Mouse (Mus musculus) CH12.LX (cell line): ENCODE measurements around the gene Dagla. TPM values are rescaled to one million over a fixed set of nuclear protein-coding genes. Genes with fewer than 3 reads are reported as not detected.
A peak's percentile ranks its signal among the peaks of the same experiment; 100 is the strongest.

Experiments used
- DNase-seq: peaks from one replicate; pipeline ENCODE4 v3.0.0-alpha.2; 2013; ENCODE audit errors: extremely low read depth
- H3K27ac ChIP-seq: 2 replicates; pipeline ENCODE4 v1.5.1; 2012; ENCODE audit warnings: low read depth, mild to moderate bottlenecking, control low read depth, moderate library complexity; ENCODE audit not compliant: insufficient read depth
- H3K27me3 ChIP-seq: replicated peaks from 2 replicates; pipeline ENCODE3; 2012; ENCODE audit warnings: inconsistent platforms
- H3K36me3 ChIP-seq, 2 experiments: replicated peaks in 1 of 2; 2 replicates each; pipeline versions ENCODE3 to v1.6.1; 2012; ENCODE audit warnings: inconsistent platforms in 1 of 2, low read length in 1 of 2, mild to moderate bottlenecking in 1 of 2, mixed read lengths in 1 of 2, moderate library complexity in 1 of 2; ENCODE audit not compliant: control insufficient read depth in 1 of 2, insufficient read depth in 1 of 2
- H3K4me1 ChIP-seq, 2 experiments: 2 replicates each; pipeline ENCODE4 v1.6.1; 2012; ENCODE audit warnings: inconsistent platforms in 1 of 2, moderate library complexity in 1 of 2; ENCODE audit not compliant: insufficient read depth in 2 of 2, control insufficient read depth in 1 of 2
- H3K4me2 ChIP-seq: 2 replicates; pipeline ENCODE4 v1.6.1; 2012; ENCODE audit warnings: low read depth, mild to moderate bottlenecking, control low read depth; ENCODE audit not compliant: poor library complexity, insufficient read depth, severe bottlenecking
- H3K4me3 ChIP-seq, 3 experiments: fragments of 150-350 bp in 1 of 3; sonication (generic) in 1 of 3; replicated peaks in 1 of 3; 2 replicates each; pipeline versions ENCODE3 to v1.5.1; 2011 to 2012; ENCODE audit warnings: low read depth in 2 of 3, low read length in 2 of 3, mild to moderate bottlenecking in 2 of 3, moderate library complexity in 2 of 3, control low read depth in 1 of 3, improper control_type of control experiment in 1 of 3, inconsistent platforms in 1 of 3, mixed read lengths in 1 of 3; ENCODE audit not compliant: poor library complexity in 1 of 3
- H3K79me2 ChIP-seq: replicated peaks from 2 replicates; pipeline ENCODE4 v1.6.1; 2012; ENCODE audit warnings: mild to moderate bottlenecking, moderate library complexity; ENCODE audit not compliant: control insufficient read depth, poor library complexity, insufficient read depth, severe bottlenecking; ENCODE audit errors: extremely low read depth
- H3K9ac ChIP-seq: 2 replicates; pipeline ENCODE4 v1.6.1; 2012; ENCODE audit warnings: low read depth, mild to moderate bottlenecking, control low read depth, moderate library complexity; ENCODE audit not compliant: insufficient read depth
- H3K9me3 ChIP-seq: replicated peaks from 2 replicates; pipeline ENCODE3; 2012; ENCODE audit warnings: low read length, inconsistent platforms, mixed read lengths
- BHLHE40 ChIP-seq: IDR thresholded peaks from 2 replicates; pipeline ENCODE4 v1.6.1; 2011; ENCODE audit warnings: mild to moderate bottlenecking, low read depth, low read length, improper control_type of control experiment
- CHD1 ChIP-seq: IDR thresholded peaks from 2 replicates; pipeline ENCODE4 v1.6.1; 2012; ENCODE audit warnings: low read depth, low read length, improper control_type of control experiment, inconsistent platforms
- CHD2 ChIP-seq: IDR thresholded peaks from 2 replicates; pipeline ENCODE4 v1.6.1; 2011; ENCODE audit warnings: low read length, improper control_type of control experiment
- CTCF ChIP-seq, 2 experiments: IDR thresholded peaks in 1 of 2; conservative IDR thresholded peaks in 1 of 2; 2 replicates each; pipeline ENCODE4 v1.5.1; 2011 to 2012; ENCODE audit warnings: low read depth in 2 of 2, low read length in 2 of 2, improper control_type of control experiment in 1 of 2, inconsistent platforms in 1 of 2, mild to moderate bottlenecking in 1 of 2, moderate library complexity in 1 of 2
- E2F4 ChIP-seq: IDR thresholded peaks from 2 replicates; pipeline ENCODE4 v1.6.1; 2011; ENCODE audit warnings: low read depth, low read length, improper control_type of control experiment; ENCODE audit not compliant: insufficient replicate concordance
- EP300 ChIP-seq: IDR thresholded peaks from 2 replicates; pipeline ENCODE4 v1.6.1; 2011; ENCODE audit warnings: low read length, improper control_type of control experiment
- ETS1 ChIP-seq: conservative IDR thresholded peaks from 2 replicates; pipeline ENCODE4 v1.6.1; 2012; ENCODE audit warnings: low read depth, mild to moderate bottlenecking, inconsistent platforms, low read length, improper control_type of control experiment, moderate library complexity
- HCFC1 ChIP-seq: IDR thresholded peaks from 2 replicates; pipeline ENCODE4 v1.6.1; 2012; ENCODE audit warnings: low read depth, mild to moderate bottlenecking, inconsistent platforms, low read length, improper control_type of control experiment
- IRF4 ChIP-seq: IDR thresholded peaks from 2 replicates; pipeline ENCODE4 v1.6.1; 2014; ENCODE audit warnings: low read depth, mild to moderate bottlenecking, inconsistent platforms, low read length, improper control_type of control experiment
- JUN ChIP-seq: IDR thresholded peaks from 2 replicates; pipeline ENCODE4 v1.6.1; 2011; ENCODE audit warnings: low read depth, mild to moderate bottlenecking, low read length, improper control_type of control experiment, moderate library complexity; ENCODE audit not compliant: insufficient read depth
- JUND ChIP-seq: conservative IDR thresholded peaks from 2 replicates; pipeline ENCODE4 v1.6.1; 2011; ENCODE audit warnings: low read depth, low read length, improper control_type of control experiment
- KAT2A ChIP-seq: IDR thresholded peaks from 2 replicates; pipeline ENCODE4 v1.6.1; 2012; ENCODE audit warnings: low read length, improper control_type of control experiment, inconsistent platforms; ENCODE audit not compliant: insufficient replicate concordance
- MAFK ChIP-seq: IDR thresholded peaks from 2 replicates; pipeline ENCODE4 v1.6.1; 2011; ENCODE audit warnings: low read length, improper control_type of control experiment; ENCODE audit not compliant: insufficient replicate concordance
- MAX ChIP-seq: IDR thresholded peaks from 2 replicates; pipeline ENCODE4 v1.6.1; 2011; ENCODE audit warnings: low read length, improper control_type of control experiment
- MAZ ChIP-seq: IDR thresholded peaks from 2 replicates; pipeline ENCODE4 v1.6.1; 2012; ENCODE audit warnings: low read depth, mild to moderate bottlenecking, inconsistent platforms, low read length, improper control_type of control experiment, moderate library complexity
- MEF2A ChIP-seq: IDR thresholded peaks from 2 replicates; pipeline ENCODE4 v1.6.1; 2014; ENCODE audit warnings: low read depth, mild to moderate bottlenecking, inconsistent platforms, low read length, improper control_type of control experiment, borderline replicate concordance
- MYC ChIP-seq: IDR thresholded peaks from 2 replicates; pipeline ENCODE4 v1.6.1; 2011; ENCODE audit warnings: low read depth, mild to moderate bottlenecking, improper control_type of control experiment, low read length
- NELFE ChIP-seq: IDR thresholded peaks from 2 replicates; pipeline ENCODE4 v1.6.1; 2011; ENCODE audit warnings: low read depth, low read length, improper control_type of control experiment
- NRF1 ChIP-seq: IDR thresholded peaks from 2 replicates; pipeline ENCODE4 v1.6.1; 2014; ENCODE audit warnings: low read depth, mild to moderate bottlenecking, inconsistent platforms, low read length, improper control_type of control experiment, moderate library complexity
- RAD21 ChIP-seq: IDR thresholded peaks from 2 replicates; pipeline ENCODE4 v1.6.1; 2011; ENCODE audit warnings: low read depth, mild to moderate bottlenecking, low read length, improper control_type of control experiment, moderate library complexity
- RCOR1 ChIP-seq: conservative IDR thresholded peaks from 2 replicates; pipeline ENCODE4 v1.6.1; 2012; ENCODE audit warnings: low read depth, mild to moderate bottlenecking, inconsistent platforms, low read length, improper control_type of control experiment
- SIN3A ChIP-seq: IDR thresholded peaks from 2 replicates; pipeline ENCODE4 v1.6.1; 2012; ENCODE audit warnings: low read length, improper control_type of control experiment, inconsistent platforms
- SMC3 ChIP-seq: IDR thresholded peaks from 2 replicates; pipeline ENCODE4 v1.6.1; 2011; ENCODE audit warnings: low read depth, low read length, improper control_type of control experiment
- TBP ChIP-seq: conservative IDR thresholded peaks from 2 replicates; pipeline ENCODE4 v1.6.1; 2011; ENCODE audit warnings: low read depth, low read length, improper control_type of control experiment
- TCF12 ChIP-seq: IDR thresholded peaks from 2 replicates; pipeline ENCODE4 v1.6.1; 2014; ENCODE audit warnings: low read depth, mild to moderate bottlenecking, inconsistent platforms, low read length, improper control_type of control experiment
- USF1 ChIP-seq: IDR thresholded peaks from 2 replicates; pipeline ENCODE4 v1.6.1; 2014; ENCODE audit warnings: low read depth, mild to moderate bottlenecking, inconsistent platforms, low read length, improper control_type of control experiment
- USF2 ChIP-seq: conservative IDR thresholded peaks from 2 replicates; pipeline ENCODE4 v1.6.1; 2011; ENCODE audit warnings: low read depth, low read length, improper control_type of control experiment
- ZC3H11A ChIP-seq: IDR thresholded peaks from 2 replicates; pipeline ENCODE4 v1.6.1; 2012; ENCODE audit warnings: low read depth, mild to moderate bottlenecking, inconsistent platforms, low read length, improper control_type of control experiment
- ZNF384 ChIP-seq: IDR thresholded peaks from 2 replicates; pipeline ENCODE4 v1.6.1; 2012; ENCODE audit warnings: low read depth, low read length, improper control_type of control experiment, inconsistent platforms
- dilution Hi-C: fragments of 300-500 bp; cut with MboI; formaldehyde crosslinking; loops from 2 replicates; pipeline ENCODE4 v1.14.3; 2020; ENCODE audit warnings: low sequenced_read_pairs; ENCODE audit not compliant: extremely low pct_unique_long_range_greater_than_20kb, extremely low pct_ligation_motif_present
- in situ Hi-C: fragments of 300-500 bp; cut with MboI; formaldehyde crosslinking; loops from 3 replicates; pipeline ENCODE4 v1.14.3; 2019; ENCODE audit warnings: low sequenced_read_pairs, low pct_ligation_motif_present, low pct_unique_long_range_greater_than_20kb, mixed read lengths
- polyA plus RNA-seq: library from polyadenylated mRNA; unstranded; fragments of >175 nt; gene quantifications from 2 replicates; pipeline ENCODE4 v1.2.1, GENCODE M21; 2012; ENCODE audit warnings: low read depth; ENCODE audit not compliant: insufficient read length
- total RNA-seq, 2 experiments: library from RNA; depleted of rRNA; stranded (reverse); fragments of 300-350 nt in 1 of 2; fragments of >200 nt in 1 of 2; gene quantifications; 2 replicates each; pipeline ENCODE4 v1.2.3; 2012 to 2014

Gene Dagla
- total and polyA plus RNA-seq, 3 experiments, result 0.21 to 0.55 TPM; not detected in 1

DNA sequence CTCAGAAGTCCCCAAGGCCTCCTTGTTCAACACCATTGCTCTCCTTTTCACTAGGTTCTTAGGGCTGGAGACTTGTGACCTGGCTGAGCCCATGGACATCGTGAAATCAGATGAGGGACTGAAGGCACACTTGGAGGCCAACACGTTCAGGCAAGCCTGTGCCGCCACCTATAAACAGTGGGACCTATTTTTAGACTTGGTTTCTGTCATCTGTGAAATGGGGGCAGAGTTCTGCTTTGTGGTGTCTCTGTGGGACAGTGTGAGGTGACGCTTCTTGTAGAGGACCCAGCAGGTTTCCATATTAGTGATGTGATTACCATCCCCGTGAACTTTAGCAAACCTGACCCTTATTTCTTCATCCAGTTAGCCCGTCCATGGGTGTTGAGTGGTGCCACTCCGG is 47.5 kb upstream of the Dagla start:
- H3K36me3 ChIP-seq, result no peaks in the 10 kb centered on the region
- peak; percentile 79 for DNase-seq
- peak overlapping the region; percentile 45 for H3K4me2 ChIP-seq
- no peak overlapping the region for H3K4me3 ChIP-seq
- H3K4me1 ChIP-seq, result peaks cover 36 to 52% of the 10 kb centered on the region in 2 experiments
- H3K9ac ChIP-seq, result no peak overlapping the region
- in situ Hi-C loops, result no loop called here
- H3K27me3 ChIP-seq, result peaks cover 57% of the 10 kb centered on the region
- H3K9me3 ChIP-seq, result peaks cover 14% of the 10 kb centered on the region
- H3K79me2 ChIP-seq, result no peaks in the 10 kb centered on the region
- peak overlapping the region; percentile 69 for H3K27ac ChIP-seq
- dilution Hi-C loops, result no loop called here
- TF ChIP-seq USF1 (no peak), HCFC1 (no peak), JUND (peak; percentile 60; the same call in 1 of the 2 replicates), BHLHE40 (peak; percentile 96), RAD21 (no peak; the same call in 1 of the 2 replicates), USF2 (no peak), TCF12 (peak; percentile 87), MAX (peak; percentile 65), CHD2 (peak; percentile 57), E2F4 (no peak), TBP (no peak), SIN3A (peak; percentile 79; the same call in 1 of the 2 replicates), ETS1 (peak; percentile 94), EP300 (peak; percentile 75), SMC3 (no peak; the same call in 1 of the 2 replicates), NELFE (no peak), CTCF (conservative IDR thresholded peaks at IDR 0.05 in 1 of 2, IDR thresholded peaks at IDR 0.05 in 1 of 2; ENCODE audit: low read depth in 2 of 2, low read length in 2 of 2) (no peak), ZNF384 (no peak), MAFK (peak; percentile 64; the same call in 1 of the 2 replicates), CHD1 (peak; percentile 93), MAZ (peak; percentile 78), ZC3H11A (no peak), MYC (peak; percentile 36; the same call in 1 of the 2 replicates), IRF4 (peak; percentile 88), JUN (0 out of 2 replicates have a peak, but pooled peaks have one; percentile 31), MEF2A (peak; percentile 99), NRF1 (no peak), KAT2A (no peak), RCOR1 (no peak; the same call in 1 of the 2 replicates)
